ENCODE assay signal across 23 mouse cellular contexts in genomic region chr17:47657901-47658300, GRCm38 (mm10). TPM values are rescaled to one million over a fixed set of nuclear protein-coding genes. Genes with fewer than 3 reads are reported as not detected.
"Had no signal": no experiment of that assay in that cellular context is flagged by ENCODE, and none has a peak within 500 bp of the region (broad histone marks: within the 10 kb centered on the region; RNA-seq: fewer than 3 reads in every experiment).

No protein-coding gene starts in this region.

- H3K4me2 ChIP-seq: heart, embryonic 11.5 days; heart, embryonic 13.5 days; heart, embryonic 15.5 days; hindbrain, embryonic 13.5 days; hindbrain, embryonic 15.5 days; limb, embryonic 12.5 days; liver, embryonic 11.5 days had no signal

- H3K4me3 ChIP-seq: heart, embryonic 13.5 days; heart, embryonic 15.5 days; hindbrain, embryonic 13.5 days; hindbrain, embryonic 15.5 days; layer of hippocampus, adult 2 months; left cerebral cortex, adult 2 months; limb, embryonic 10.5 days; limb, embryonic 12.5 days had no signal

- H3K27me3 ChIP-seq: heart, embryonic 13.5 days; heart, embryonic 15.5 days; hindbrain, embryonic 13.5 days; hindbrain, embryonic 15.5 days; limb, embryonic 12.5 days had no signal

- DNase-seq: forebrain, postnatal 0 days; gastrocnemius, postnatal 14 days; gastrocnemius, postnatal 36 days; heart, adult 18-20 months; kidney, adult 18-20 months; kidney, adult 8-10 months; kidney, postnatal 10 days; kidney, postnatal 25 days; kidney, postnatal 4 days; liver had no signal

- H3K36me3 ChIP-seq: heart, embryonic 15.5 days had no signal

- H3K27ac ChIP-seq: heart, embryonic 13.5 days; heart, embryonic 15.5 days; hindbrain, embryonic 13.5 days; hindbrain, embryonic 15.5 days; hindbrain, postnatal 0 days; layer of hippocampus, adult 2 months; left cerebral cortex, adult 2 months; limb, embryonic 10.5 days; limb, embryonic 12.5 days had no signal

- H3K9me3 ChIP-seq: heart, embryonic 13.5 days; heart, embryonic 15.5 days; hindbrain, embryonic 13.5 days; hindbrain, embryonic 15.5 days; limb, embryonic 10.5 days; limb, embryonic 12.5 days had no signal

- H3K9ac ChIP-seq: forebrain, postnatal 0 days; heart, embryonic 13.5 days; heart, embryonic 15.5 days; hindbrain, embryonic 13.5 days; hindbrain, embryonic 15.5 days; limb, embryonic 12.5 days had no signal

- H3K4me1 ChIP-seq: heart, embryonic 13.5 days; heart, embryonic 15.5 days; hindbrain, embryonic 13.5 days; hindbrain, embryonic 15.5 days; limb, embryonic 10.5 days; limb, embryonic 12.5 days had no signal

- ATAC-seq: forebrain, postnatal 0 days; hindbrain, postnatal 0 days; intestine, postnatal 0 days had no signal

RNA-seq across cellular contexts. Expression of gene Gm21981, which starts 36.4 kb away (rescaled TPM):
- total RNA-seq: hematopoietic stem cell, adult 5-6 weeks had no signal

RNA-seq across cellular contexts. Expression of gene Prickle4, which starts 36.6 kb away (rescaled TPM):
- polyA plus RNA-seq: limb, embryonic 12.5 days had no signal
